Mouse (Mus musculus) ES-Bruce4 (cell line): ENCODE measurements at regions not wholly inside any gene's neighbourhood (a gene's known extent, or its start where the extent isn't known, plus 50 kb on each side); places are given as distances from the start of the nearest gene placed in this dataset.
A peak's percentile ranks its signal among the peaks of the same experiment; 100 is the strongest.

Experiments used
- CTCF ChIP-seq: IDR thresholded peaks from one replicate; pipeline ENCODE4 v1.8.1; 2011; ENCODE audit warnings: low read depth, low read length
- POLR2A ChIP-seq: IDR thresholded peaks from one replicate; pipeline ENCODE4 v1.8.1; 2011; ENCODE audit warnings: low read length; ENCODE audit not compliant: insufficient read depth

DNA sequence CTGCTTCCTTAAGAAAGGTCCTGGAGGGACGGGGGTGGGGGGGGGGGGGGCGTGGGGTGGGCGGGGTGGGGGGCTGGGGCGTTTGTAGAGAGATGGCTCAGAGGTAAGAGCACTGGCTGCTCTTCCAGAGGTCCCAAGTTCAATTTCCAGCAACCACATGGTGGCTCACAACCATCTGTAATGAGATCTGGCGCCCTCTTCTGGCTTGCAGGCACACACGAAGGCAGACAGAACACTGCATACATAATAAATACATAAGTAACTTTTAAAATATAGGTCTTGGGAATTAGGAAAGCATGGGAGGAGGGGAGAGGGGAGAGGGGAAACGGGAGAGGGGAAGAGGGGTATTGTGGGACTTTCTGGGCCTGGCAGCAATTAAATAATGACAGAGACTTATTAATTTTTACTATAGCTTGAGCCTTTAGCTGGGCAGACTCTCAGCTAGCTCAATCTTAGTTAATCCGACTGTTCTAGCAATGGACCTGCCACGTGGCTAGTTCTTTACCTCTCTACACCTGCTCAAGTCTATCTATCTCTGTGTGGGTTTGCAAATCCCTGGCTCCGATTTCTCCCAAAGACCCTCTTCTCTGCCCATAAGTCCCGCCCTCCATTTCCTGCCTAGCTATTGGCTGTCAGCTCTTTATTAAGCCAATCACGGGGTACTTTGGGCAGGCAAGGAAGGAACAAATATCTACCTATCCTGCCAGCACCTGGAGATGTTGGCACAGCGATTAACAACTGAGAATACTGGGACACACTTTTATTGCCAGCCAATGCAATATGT lies 64.1 kb upstream of the Rpl34 start:
- peak; percentile 53 for TF ChIP-seq CTCF
- TF ChIP-seq POLR2A: no peak
